Mouse (Mus musculus) ES-E14 (cell line): Measurements from ENCODE around the gene H1f0.

ENCODE experiments used
- HCFC1 ChIP-seq: IDR thresholded peaks from 2 replicates; pipeline ENCODE4 v1.6.1; 2012; ENCODE audit warnings: low read length, inconsistent platforms, borderline replicate concordance; ENCODE audit not compliant: insufficient read depth
- ZC3H11A ChIP-seq: IDR thresholded peaks from 2 replicates; pipeline ENCODE4 v1.6.1; 2012; ENCODE audit warnings: low read depth, mild to moderate bottlenecking, inconsistent platforms, low read length, borderline replicate concordance
- ZNF384 ChIP-seq: IDR thresholded peaks from 2 replicates; pipeline ENCODE4 v1.6.1; 2012; ENCODE audit warnings: low read depth, low read length, inconsistent platforms

GRCm38 (mm10) chr15:78996663-78997062, 31.6 kb upstream of the H1f0 start:
- TF ChIP-seq ZNF384 (no peak), ZC3H11A (no peak), HCFC1 (no peak)
